Mouse (Mus musculus) kidney, adult 2 months (tissue): ENCODE measurements around the gene Trpc3. TPM values are rescaled to one million over a fixed set of nuclear protein-coding genes. Genes with fewer than 3 reads are reported as not detected.
"Not testable (repeated sequence)": the region's sequence is repeated elsewhere in the genome, so short reads cannot be mapped to it uniquely, and the experiment has no call there.

Experiments
- DNase-seq: peaks from one replicate; pipeline ENCODE4 v3.0.0; 2021
- H3K27ac ChIP-seq: fragments of 200-500 bp; 2 replicates; pipeline ENCODE4 v1.5.1; 2012; ENCODE audit warnings: low read depth, low read length, control low read depth, inconsistent platforms; ENCODE audit not compliant: insufficient read depth
- H3K27me3 ChIP-seq: fragments of 200-500 bp; replicated peaks from 2 replicates; pipeline ENCODE4 v1.6.1; 2012; ENCODE audit warnings: mild to moderate bottlenecking, moderate library complexity, low read length, inconsistent platforms; ENCODE audit not compliant: control insufficient read depth, insufficient read depth
- H3K36me3 ChIP-seq: fragments of 200-500 bp; 2 replicates; pipeline ENCODE4 v1.6.1; 2012; ENCODE audit warnings: mild to moderate bottlenecking, moderate library complexity, low read length, inconsistent platforms; ENCODE audit not compliant: control insufficient read depth, insufficient read depth
- H3K4me1 ChIP-seq: fragments of 200-500 bp; 2 replicates; pipeline ENCODE4 v1.6.1; 2011; ENCODE audit warnings: low read length; ENCODE audit not compliant: control insufficient read depth, insufficient read depth
- H3K4me3 ChIP-seq: fragments of 200-500 bp; 2 replicates; pipeline ENCODE4 v1.5.1; 2011; ENCODE audit warnings: mild to moderate bottlenecking, low read depth, low read length, control low read depth; ENCODE audit not compliant: insufficient read depth
- CTCF ChIP-seq: fragments of 200-500 bp; conservative IDR thresholded peaks from 2 replicates; pipeline ENCODE4 v1.5.1; 2011; ENCODE audit warnings: low read depth, mild to moderate bottlenecking, control low read depth, low read length, moderate library complexity, mixed read lengths; ENCODE audit not compliant: insufficient read depth, insufficient read length
- POLR2A ChIP-seq: fragments of 200-500 bp; IDR thresholded peaks from one replicate; pipeline ENCODE4 v1.6.1; 2011; ENCODE audit warnings: low read depth, low read length, control low read depth
- WGBS: fragments of 180-500 bp; shearing (Covaris S2); methylation state at CpG from one replicate; pipeline ENCODE4 v1.1.7; 2018; 5-methylcytosine and 5-hydroxymethylcytosine counted together
- polyA plus RNA-seq: library from polyadenylated mRNA; depleted of rRNA; stranded (reverse); fragments of >200 nt; gene quantifications from 2 replicates; pipeline ENCODE4 v1.2.3, GENCODE M21; 2012

Gene Trpc3
- polyA plus RNA-seq, 1 experiment = 1.8 TPM

- Histone ChIP-seq H3K27me3 (no peaks in the 10 kb centered on the region), H3K27ac (no peak overlapping the region), H3K4me1 (no peaks in the 10 kb centered on the region), H3K36me3 (no peaks in the 10 kb centered on the region), H3K4me3 (peak overlapping the region; percentile 59)
- WGBS = 1% methylated on average over 21 of the region's 21 CpGs
- TF ChIP-seq CTCF (peak; percentile 61), POLR2A (no peak)
- DNase-seq = peak; percentile 70
Measured at GRCm38 (mm10) chr3:36688874-36689273, 1.1 kb downstream of the Trpc3 start.

GRCm38 (mm10) chr3:36675822-36676221 is 14.1 kb downstream of the Trpc3 start:
- Histone ChIP-seq H3K27me3 (no peaks in the 10 kb centered on the region), H3K36me3 (no peaks in the 10 kb centered on the region), H3K4me1 (no peaks in the 10 kb centered on the region), H3K27ac (no peak overlapping the region), H3K4me3 (no peak overlapping the region)
- DNase-seq = no peak
- WGBS = 83% methylated on average over 1 of the region's 1 CpGs
- TF ChIP-seq POLR2A (no peak), CTCF (no peak)

GRCm38 (mm10) chr3:36667814-36668213 is 22.2 kb downstream of the Trpc3 start:
- H3K4me3 ChIP-seq = no peak overlapping the region
- H3K27ac ChIP-seq = no peak overlapping the region
- WGBS = 88% methylated on average over 6 of the region's 6 CpGs
- TF ChIP-seq POLR2A = no peak
- TF ChIP-seq CTCF = no peak
- H3K36me3 ChIP-seq = no peaks in the 10 kb centered on the region
- H3K27me3 ChIP-seq = no peaks in the 10 kb centered on the region
- H3K4me1 ChIP-seq = no peaks in the 10 kb centered on the region
- DNase-seq = no peak

GRCm38 (mm10) chr3:36645245-36645559 is 44.8 kb downstream of the Trpc3 start:
- not testable (repeated sequence) for H3K36me3 ChIP-seq, H3K4me3 ChIP-seq, H3K27ac ChIP-seq, DNase-seq, H3K27me3 ChIP-seq, H3K4me1 ChIP-seq

- Histone ChIP-seq H3K27ac (no peak overlapping the region), H3K4me1 (no peaks in the 10 kb centered on the region), H3K4me3 (no peak overlapping the region), H3K36me3 (no peaks in the 10 kb centered on the region), H3K27me3 (no peaks in the 10 kb centered on the region)
- no peak for DNase-seq
- 63% methylated on average over 3 of the region's 3 CpGs for WGBS
- TF ChIP-seq CTCF (no peak), POLR2A (no peak)
Measured at GRCm38 (mm10) chr3:36644554-36645244, 45.3 kb downstream of the Trpc3 start.

GRCm38 (mm10) chr3:36643354-36643753 is 46.6 kb downstream of the Trpc3 start:
- H3K36me3 ChIP-seq = no peaks in the 10 kb centered on the region
- no peaks in the 10 kb centered on the region for H3K27me3 ChIP-seq
- no peak overlapping the region for H3K4me3 ChIP-seq
- H3K27ac ChIP-seq = no peak overlapping the region
- DNase-seq = no peak
- 88% methylated on average over 3 of the region's 3 CpGs for WGBS
- no peak for TF ChIP-seq CTCF
- TF ChIP-seq POLR2A = no peak
- no peaks in the 10 kb centered on the region for H3K4me1 ChIP-seq

GRCm38 (mm10) chr3:36642736-36643135 is 47.2 kb downstream of the Trpc3 start:
- Histone ChIP-seq H3K27me3 (no peaks in the 10 kb centered on the region), H3K4me3 (no peak overlapping the region), H3K36me3 (no peaks in the 10 kb centered on the region), H3K27ac (no peak overlapping the region), H3K4me1 (no peaks in the 10 kb centered on the region)
- no peak for TF ChIP-seq POLR2A
- no peak for TF ChIP-seq CTCF
- whole genome bisulfite sequencing = 54% methylated on average over 13 of the region's 13 CpGs
- no peak for DNase-seq

- Histone ChIP-seq H3K27me3 (no peaks in the 10 kb centered on the region), H3K27ac (no peak overlapping the region), H3K4me3 (no peak overlapping the region), H3K36me3 (no peaks in the 10 kb centered on the region), H3K4me1 (no peaks in the 10 kb centered on the region)
- DNase-seq = no peak
- 68% methylated on average over 2 of the region's 2 CpGs for WGBS
- no peak for TF ChIP-seq POLR2A
- no peak for TF ChIP-seq CTCF
Measured at GRCm38 (mm10) chr3:36640787-36641186, 49.2 kb downstream of the Trpc3 start.
